Mouse (Mus musculus): ENCODE measurements around the gene Cdh23. TPM values are rescaled to one million over a fixed set of nuclear protein-coding genes. Genes with fewer than 3 reads are reported as not detected.
"Not testable (repeated sequence)": the region's sequence is repeated elsewhere in the genome, so short reads cannot be mapped to it uniquely, and the experiment has no call there.

The Cdh23 gene
- polyA plus RNA-seq, 1 experiment, result not detected

DNA sequence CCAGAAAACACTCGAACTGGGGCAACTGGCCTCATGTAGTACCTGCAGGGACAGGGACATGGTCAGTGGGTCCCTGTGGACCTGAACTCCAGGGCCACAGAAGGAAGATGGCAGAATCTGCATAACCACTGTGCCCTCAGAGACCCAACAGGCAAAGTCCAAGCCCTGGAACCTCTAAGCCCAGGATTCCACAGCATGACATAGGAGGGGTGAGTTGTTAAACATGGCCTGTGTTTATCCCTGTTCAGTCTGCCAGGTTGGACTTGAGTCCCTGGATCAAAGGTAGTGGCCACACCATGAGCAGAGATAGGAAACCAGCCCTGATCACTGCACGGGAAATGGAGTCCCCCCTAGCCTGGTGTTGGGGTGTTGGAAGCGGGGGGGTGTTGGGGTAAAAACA lies 20.2 kb upstream of the Cdh23 start:
- H3K27ac ChIP-seq (ENCODE audit: insufficient read depth, low read depth, low read length), result no peak overlapping the region
- H3K4me1 ChIP-seq (ENCODE audit: control insufficient read depth, insufficient read depth, low read length), result no peaks in the 10 kb centered on the region
- TF ChIP-seq CTCF (IDR thresholded peaks at IDR 0.05; ENCODE audit: low read depth, low read length), result no peak
- no peak for TF ChIP-seq POLR2A (IDR thresholded peaks at IDR 0.05; ENCODE audit: borderline replicate concordance, low read depth, low read length)
- no peak overlapping the region for H3K4me3 ChIP-seq (ENCODE audit: insufficient read depth, low read length)

DNA sequence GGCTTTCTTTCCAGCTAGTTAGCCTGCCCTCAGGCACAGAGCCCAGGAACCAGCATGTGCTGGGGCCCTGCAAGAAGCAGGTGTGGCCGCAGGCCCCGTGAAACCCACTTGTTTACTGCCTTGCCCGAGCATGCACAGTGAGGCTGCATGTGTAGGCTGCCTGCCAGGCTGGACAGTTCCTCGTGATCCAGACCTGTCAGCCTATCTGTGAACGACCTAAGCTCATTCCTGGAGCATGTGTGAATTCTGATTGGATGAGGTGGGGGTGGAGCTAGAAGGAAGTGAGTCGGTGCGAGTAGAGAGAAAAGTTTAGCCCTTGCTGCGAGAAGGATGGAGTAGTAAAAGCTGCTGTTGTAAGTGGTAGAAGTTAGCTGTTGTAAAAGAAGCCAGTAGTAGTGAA lies 16.0 kb upstream of the Cdh23 start:
- not testable (repeated sequence) for H3K27ac ChIP-seq (ENCODE audit: insufficient read depth, low read depth, low read length); H3K4me1 ChIP-seq (ENCODE audit: control insufficient read depth, insufficient read depth, low read length); H3K4me3 ChIP-seq (ENCODE audit: insufficient read depth, low read length)

- Histone ChIP-seq H3K4me1 (ENCODE audit: control insufficient read depth, insufficient read depth, low read length) (peaks cover 22% of the 10 kb centered on the region), H3K27ac (ENCODE audit: insufficient read depth, low read depth, low read length) (no peak overlapping the region), H3K4me3 (ENCODE audit: insufficient read depth, low read length) (no peak overlapping the region)
- TF ChIP-seq POLR2A (IDR thresholded peaks at IDR 0.05; ENCODE audit: borderline replicate concordance, low read depth, low read length), result no peak
- TF ChIP-seq CTCF (IDR thresholded peaks at IDR 0.05; ENCODE audit: low read depth, low read length), result no peak
Observed at GRCm38 (mm10) chr10:60708837-60709236, 12.5 kb upstream of the Cdh23 start.

GRCm38 (mm10) chr10:60706268-60706667 lies 10.0 kb upstream of the Cdh23 start:
- no peak for TF ChIP-seq CTCF (IDR thresholded peaks at IDR 0.05; ENCODE audit: low read depth, low read length)
- no peak for TF ChIP-seq POLR2A (IDR thresholded peaks at IDR 0.05; ENCODE audit: borderline replicate concordance, low read depth, low read length)
- Histone ChIP-seq H3K4me3 (ENCODE audit: insufficient read depth, low read length) (no peak overlapping the region), H3K4me1 (ENCODE audit: control insufficient read depth, insufficient read depth, low read length) (peaks cover 22% of the 10 kb centered on the region), H3K27ac (ENCODE audit: insufficient read depth, low read depth, low read length) (peak overlapping the region; percentile 40)

DNA sequence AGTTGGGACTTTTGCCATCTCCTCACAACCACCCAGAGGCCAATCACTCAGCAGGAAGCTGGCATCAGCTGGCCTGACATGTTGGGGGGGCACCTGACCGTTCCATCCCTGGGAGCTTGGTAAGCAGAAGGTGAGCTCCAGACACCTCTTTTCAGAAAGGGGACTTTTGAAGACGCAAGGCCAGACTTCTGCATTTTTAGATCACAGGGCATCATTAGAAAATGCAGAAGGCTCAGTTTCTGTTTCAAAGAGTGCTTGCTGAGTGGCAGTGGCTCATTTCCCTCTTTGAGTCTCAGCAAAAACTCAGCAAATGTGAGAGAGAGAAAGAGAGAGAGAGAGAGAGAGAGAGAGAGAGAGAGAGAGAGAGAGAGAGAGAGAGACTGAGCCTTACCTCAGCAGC lies 8.8 kb upstream of the Cdh23 start:
- TF ChIP-seq POLR2A (IDR thresholded peaks at IDR 0.05; ENCODE audit: borderline replicate concordance, low read depth, low read length), result no peak
- no peak for TF ChIP-seq CTCF (IDR thresholded peaks at IDR 0.05; ENCODE audit: low read depth, low read length)
- H3K27ac ChIP-seq (ENCODE audit: insufficient read depth, low read depth, low read length), result peak overlapping the region; percentile 47
- H3K4me3 ChIP-seq (ENCODE audit: insufficient read depth, low read length), result no peak overlapping the region
- H3K4me1 ChIP-seq (ENCODE audit: control insufficient read depth, insufficient read depth, low read length), result peaks cover 22% of the 10 kb centered on the region

GRCm38 (mm10) chr10:60697775-60698174 lies 1.5 kb upstream of the Cdh23 start:
- TF ChIP-seq CTCF (IDR thresholded peaks at IDR 0.05; ENCODE audit: low read depth, low read length), result no peak
- TF ChIP-seq POLR2A (IDR thresholded peaks at IDR 0.05; ENCODE audit: borderline replicate concordance, low read depth, low read length), result no peak
- no peaks in the 10 kb centered on the region for H3K4me1 ChIP-seq (ENCODE audit: control insufficient read depth, insufficient read depth, low read length)
- no peak overlapping the region for H3K4me3 ChIP-seq (ENCODE audit: insufficient read depth, low read length)
- H3K27ac ChIP-seq (ENCODE audit: insufficient read depth, low read depth, low read length), result no peak overlapping the region

- no peak for TF ChIP-seq POLR2A (IDR thresholded peaks at IDR 0.05; ENCODE audit: borderline replicate concordance, low read depth, low read length)
- TF ChIP-seq CTCF (IDR thresholded peaks at IDR 0.05; ENCODE audit: low read depth, low read length), result peak; percentile 86
- no peak overlapping the region for H3K27ac ChIP-seq (ENCODE audit: insufficient read depth, low read depth, low read length)
- H3K4me3 ChIP-seq (ENCODE audit: insufficient read depth, low read length), result no peak overlapping the region
- no peaks in the 10 kb centered on the region for H3K4me1 ChIP-seq (ENCODE audit: control insufficient read depth, insufficient read depth, low read length)
Observed at GRCm38 (mm10) chr10:60696975-60697374, 685 bp upstream of the Cdh23 start.

DNA sequence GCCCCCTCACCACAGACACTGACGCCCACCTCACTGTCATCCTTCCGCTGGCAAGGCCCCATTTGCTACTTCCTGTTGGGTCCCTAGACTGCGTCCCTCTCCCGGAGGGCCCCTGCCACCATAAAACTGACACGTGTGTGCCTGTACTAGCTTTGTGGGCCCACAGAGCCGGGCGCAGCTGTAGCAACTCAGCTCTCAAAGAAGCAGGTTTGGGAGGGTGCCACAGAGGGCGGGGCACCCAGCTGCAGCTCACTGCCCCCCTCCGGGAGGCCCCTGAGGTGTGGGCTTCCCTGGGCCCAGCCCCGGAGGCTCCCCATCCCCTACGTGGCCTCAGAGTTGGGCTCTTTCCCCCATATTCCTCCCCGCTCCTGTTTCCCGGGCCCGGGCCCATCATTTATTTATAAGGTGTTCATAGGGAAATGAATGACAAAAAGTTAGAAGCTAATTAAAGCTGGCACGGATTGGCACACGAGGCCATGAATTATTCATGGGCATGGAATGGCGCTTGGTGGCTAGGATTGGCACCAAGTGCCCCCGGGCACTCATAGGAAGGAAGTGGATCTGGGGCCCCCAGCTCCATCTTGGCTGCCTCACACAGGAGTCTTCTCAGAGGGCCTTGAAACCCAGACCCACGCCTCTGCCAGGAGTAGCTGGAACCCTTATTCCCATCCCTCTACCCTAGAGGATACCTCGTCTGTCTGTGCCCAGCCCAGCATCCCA lies 4.5 kb downstream of the Cdh23 start:
- TF ChIP-seq CTCF (IDR thresholded peaks at IDR 0.05; ENCODE audit: low read depth, low read length) (no peak), POLR2A (IDR thresholded peaks at IDR 0.05; ENCODE audit: borderline replicate concordance, low read depth, low read length) (no peak)
- no peak overlapping the region for H3K4me3 ChIP-seq (ENCODE audit: insufficient read depth, low read length)
- no peak overlapping the region for H3K27ac ChIP-seq (ENCODE audit: insufficient read depth, low read depth, low read length)
- peaks cover 6% of the 10 kb centered on the region for H3K4me1 ChIP-seq (ENCODE audit: control insufficient read depth, insufficient read depth, low read length)

DNA sequence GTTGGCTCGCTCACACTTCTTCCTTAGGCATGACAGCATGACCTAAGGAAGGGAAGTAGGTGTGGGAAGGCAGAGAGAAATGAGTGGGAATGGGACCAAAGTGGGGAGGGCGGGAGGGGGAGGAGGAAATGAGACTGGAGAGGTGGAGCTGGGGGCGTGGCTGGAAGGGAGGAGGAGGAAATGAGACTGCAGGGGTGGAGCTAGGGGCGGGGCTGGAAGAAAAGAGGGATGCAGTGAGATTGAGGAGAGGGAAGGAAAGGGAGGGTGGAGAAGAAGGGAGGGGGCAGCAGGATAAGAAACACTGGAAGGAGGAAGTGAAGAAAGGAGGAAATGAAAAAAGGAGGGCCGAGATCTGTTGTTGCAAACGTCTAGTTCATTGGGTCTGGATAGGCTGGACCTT lies 5.3 kb downstream of the Cdh23 start:
- no peak overlapping the region for H3K4me3 ChIP-seq (ENCODE audit: insufficient read depth, low read length)
- no peak overlapping the region for H3K27ac ChIP-seq (ENCODE audit: insufficient read depth, low read depth, low read length)
- peaks cover 6% of the 10 kb centered on the region for H3K4me1 ChIP-seq (ENCODE audit: control insufficient read depth, insufficient read depth, low read length)
- TF ChIP-seq POLR2A (IDR thresholded peaks at IDR 0.05; ENCODE audit: borderline replicate concordance, low read depth, low read length) (no peak), CTCF (IDR thresholded peaks at IDR 0.05; ENCODE audit: low read depth, low read length) (no peak)

DNA sequence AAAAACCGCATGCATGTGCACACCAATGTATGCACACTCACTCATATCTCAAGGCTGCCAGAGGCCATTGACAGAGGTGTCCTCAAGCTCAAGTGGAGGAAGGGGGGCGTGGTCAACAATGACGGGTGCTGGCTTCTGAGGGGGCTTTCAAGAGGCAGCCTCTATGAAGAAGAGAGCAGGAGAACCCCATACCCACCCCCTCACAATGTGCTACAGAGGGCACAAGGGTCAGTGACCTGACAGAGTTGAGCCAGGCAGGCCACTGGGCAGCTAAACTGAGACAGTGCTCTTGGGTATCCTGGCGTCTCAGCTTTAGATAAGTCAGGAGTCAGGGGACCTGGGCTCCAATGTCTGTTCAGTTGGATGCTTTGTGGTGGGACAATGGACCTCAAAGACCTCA lies 6.9 kb downstream of the Cdh23 start:
- no peak for TF ChIP-seq CTCF (IDR thresholded peaks at IDR 0.05; ENCODE audit: low read depth, low read length)
- no peak for TF ChIP-seq POLR2A (IDR thresholded peaks at IDR 0.05; ENCODE audit: borderline replicate concordance, low read depth, low read length)
- peaks cover 6% of the 10 kb centered on the region for H3K4me1 ChIP-seq (ENCODE audit: control insufficient read depth, insufficient read depth, low read length)
- no peak overlapping the region for H3K27ac ChIP-seq (ENCODE audit: insufficient read depth, low read depth, low read length)
- no peak overlapping the region for H3K4me3 ChIP-seq (ENCODE audit: insufficient read depth, low read length)

Measured in bone marrow macrophage, adult 2 months (primary cell).